Mouse (Mus musculus): ENCODE measurements at regions not wholly inside any gene's neighbourhood (a gene's known extent, or its start where the extent isn't known, plus 50 kb on each side); places are given as distances from the start of the nearest gene placed in this dataset.

GRCm38 (mm10) chr8:116053043-116053442 lies 345.4 kb upstream of the Maf start:
- no peaks in the 10 kb centered on the region for H3K9me3 ChIP-seq (replicated peaks; ENCODE audit: control insufficient read depth, low read length)
- no peak overlapping the region for H3K9ac ChIP-seq (replicated peaks; ENCODE audit: low read depth, low read length)
- no peak overlapping the region for H3K4me3 ChIP-seq (ENCODE audit: low read depth, low read length)
- no peaks in the 10 kb centered on the region for H3K36me3 ChIP-seq (replicated peaks; ENCODE audit: control insufficient read depth, insufficient read depth, low read length)
- no peaks in the 10 kb centered on the region for H3K27me3 ChIP-seq (ENCODE audit: control insufficient read depth, insufficient read depth, low read length)
- no peaks in the 10 kb centered on the region for H3K4me1 ChIP-seq (ENCODE audit: control insufficient read depth, insufficient read depth)
- ATAC-seq (ENCODE audit: insufficient read depth, low read depth) (no peak), DNase-seq (ENCODE audit: low spot score) (no peak)
- TF ChIP-seq CTCF (IDR thresholded peaks at IDR 0.05; ENCODE audit: low read depth), result no peak
- TF ChIP-seq EP300 (IDR thresholded peaks at IDR 0.05; ENCODE audit: low read depth), result no peak
- H3K4me2 ChIP-seq (ENCODE audit: low read depth, low read length), result no peak overlapping the region
- WGBS, result 62% methylated on average over 6 of the region's 6 CpGs
- no peak overlapping the region for H3K27ac ChIP-seq (ENCODE audit: low read depth)

- H3K4me1 ChIP-seq (ENCODE audit: control insufficient read depth, insufficient read depth), result no peaks in the 10 kb centered on the region
- H3K36me3 ChIP-seq (replicated peaks; ENCODE audit: control insufficient read depth, insufficient read depth, low read length), result no peaks in the 10 kb centered on the region
- no peak overlapping the region for H3K9ac ChIP-seq (replicated peaks; ENCODE audit: low read depth, low read length)
- no peak overlapping the region for H3K27ac ChIP-seq (ENCODE audit: low read depth)
- TF ChIP-seq CTCF (IDR thresholded peaks at IDR 0.05; ENCODE audit: low read depth) (no peak), EP300 (IDR thresholded peaks at IDR 0.05; ENCODE audit: low read depth) (no peak)
- no peak overlapping the region for H3K4me3 ChIP-seq (ENCODE audit: low read depth, low read length)
- no peak for ATAC-seq (ENCODE audit: insufficient read depth, low read depth)
- DNase-seq (ENCODE audit: low spot score), result no peak
- H3K4me2 ChIP-seq (ENCODE audit: low read depth, low read length), result no peak overlapping the region
- H3K9me3 ChIP-seq (replicated peaks; ENCODE audit: control insufficient read depth, low read length), result no peaks in the 10 kb centered on the region; the same call in 1 of the 2 replicates
- no peaks in the 10 kb centered on the region for H3K27me3 ChIP-seq (ENCODE audit: control insufficient read depth, insufficient read depth, low read length)
- WGBS, result 75% methylated on average over 10 of the region's 10 CpGs
These were observed 340.9 kb upstream of the Maf start for GRCm38 (mm10) chr8:116048480-116048879.

GRCm38 (mm10) chr8:116046859-116047258 lies 339.3 kb upstream of the Maf start:
- no peak overlapping the region for H3K27ac ChIP-seq (ENCODE audit: low read depth)
- no peak overlapping the region for H3K9ac ChIP-seq (replicated peaks; ENCODE audit: low read depth, low read length)
- no peaks in the 10 kb centered on the region for H3K4me1 ChIP-seq (ENCODE audit: control insufficient read depth, insufficient read depth)
- no peaks in the 10 kb centered on the region for H3K36me3 ChIP-seq (replicated peaks; ENCODE audit: control insufficient read depth, insufficient read depth, low read length)
- ATAC-seq (ENCODE audit: insufficient read depth, low read depth), result no peak
- no peak overlapping the region for H3K4me3 ChIP-seq (ENCODE audit: low read depth, low read length)
- no peak for DNase-seq (ENCODE audit: low spot score)
- WGBS, result 64% methylated on average over 3 of the region's 3 CpGs
- TF ChIP-seq CTCF (IDR thresholded peaks at IDR 0.05; ENCODE audit: low read depth) (no peak), EP300 (IDR thresholded peaks at IDR 0.05; ENCODE audit: low read depth) (no peak)
- H3K9me3 ChIP-seq (replicated peaks; ENCODE audit: control insufficient read depth, low read length), result no peaks in the 10 kb centered on the region; the same call in 1 of the 2 replicates
- H3K4me2 ChIP-seq (ENCODE audit: low read depth, low read length), result no peak overlapping the region
- no peaks in the 10 kb centered on the region for H3K27me3 ChIP-seq (ENCODE audit: control insufficient read depth, insufficient read depth, low read length)

- no peaks in the 10 kb centered on the region for H3K36me3 ChIP-seq (replicated peaks; ENCODE audit: control insufficient read depth, insufficient read depth, low read length)
These were observed 337.9 kb upstream of the Maf start for GRCm38 (mm10) chr8:116045526-116045925.

GRCm38 (mm10) chr8:116043381-116043780 lies 335.8 kb upstream of the Maf start:
- H3K36me3 ChIP-seq (replicated peaks; ENCODE audit: control insufficient read depth, insufficient read depth, low read length), result no peaks in the 10 kb centered on the region
- H3K9ac ChIP-seq (replicated peaks; ENCODE audit: low read depth, low read length), result no peak overlapping the region
- no peaks in the 10 kb centered on the region for H3K27me3 ChIP-seq (ENCODE audit: control insufficient read depth, insufficient read depth, low read length)
- no peak for ATAC-seq (ENCODE audit: insufficient read depth, low read depth)
- H3K4me2 ChIP-seq (ENCODE audit: low read depth, low read length), result no peak overlapping the region
- no peak for DNase-seq (ENCODE audit: low spot score)
- no peaks in the 10 kb centered on the region for H3K4me1 ChIP-seq (ENCODE audit: control insufficient read depth, insufficient read depth)
- no peak overlapping the region for H3K27ac ChIP-seq (ENCODE audit: low read depth)
- WGBS, result 83% methylated on average over 4 of the region's 4 CpGs
- no peak for TF ChIP-seq CTCF (IDR thresholded peaks at IDR 0.05; ENCODE audit: low read depth)
- TF ChIP-seq EP300 (IDR thresholded peaks at IDR 0.05; ENCODE audit: low read depth), result no peak
- no peaks in the 10 kb centered on the region; the same call in 1 of the 2 replicates for H3K9me3 ChIP-seq (replicated peaks; ENCODE audit: control insufficient read depth, low read length)
- H3K4me3 ChIP-seq (ENCODE audit: low read depth, low read length), result no peak overlapping the region

More at GRCm38 (mm10) chr8:116045526-116045925, 337.9 kb upstream of the Maf start:
- Histone ChIP-seq H3K4me1 (ENCODE audit: control insufficient read depth, insufficient read depth) (no peaks in the 10 kb centered on the region), H3K27me3 (ENCODE audit: control insufficient read depth, insufficient read depth, low read length) (no peaks in the 10 kb centered on the region), H3K9ac (replicated peaks; ENCODE audit: low read depth, low read length) (no peak overlapping the region), H3K4me3 (ENCODE audit: low read depth, low read length) (no peak overlapping the region), H3K9me3 (replicated peaks; ENCODE audit: control insufficient read depth, low read length) (no peaks in the 10 kb centered on the region; the same call in 1 of the 2 replicates), H3K4me2 (ENCODE audit: low read depth, low read length) (no peak overlapping the region), H3K27ac (ENCODE audit: low read depth) (no peak overlapping the region)
- WGBS, result 77% methylated on average over 3 of the region's 3 CpGs
- ATAC-seq (ENCODE audit: insufficient read depth, low read depth), result no peak
- DNase-seq (ENCODE audit: low spot score), result no peak
- no peak for TF ChIP-seq EP300 (IDR thresholded peaks at IDR 0.05; ENCODE audit: low read depth)
- TF ChIP-seq CTCF (IDR thresholded peaks at IDR 0.05; ENCODE audit: low read depth), result no peak

GRCm38 (mm10) chr8:116030966-116031365 lies 323.4 kb upstream of the Maf start:
- ATAC-seq (ENCODE audit: insufficient read depth, low read depth) (no peak), DNase-seq (ENCODE audit: low spot score) (no peak)
- WGBS, result 87% methylated on average over 10 of the region's 10 CpGs
- TF ChIP-seq EP300 (IDR thresholded peaks at IDR 0.05; ENCODE audit: low read depth), result no peak
- TF ChIP-seq CTCF (IDR thresholded peaks at IDR 0.05; ENCODE audit: low read depth), result no peak
- Histone ChIP-seq H3K9me3 (replicated peaks; ENCODE audit: control insufficient read depth, low read length) (no peaks in the 10 kb centered on the region), H3K27ac (ENCODE audit: low read depth) (no peak overlapping the region), H3K27me3 (ENCODE audit: control insufficient read depth, insufficient read depth, low read length) (no peaks in the 10 kb centered on the region), H3K9ac (replicated peaks; ENCODE audit: low read depth, low read length) (no peak overlapping the region), H3K36me3 (replicated peaks; ENCODE audit: control insufficient read depth, insufficient read depth, low read length) (no peaks in the 10 kb centered on the region), H3K4me3 (ENCODE audit: low read depth, low read length) (no peak overlapping the region), H3K4me2 (ENCODE audit: low read depth, low read length) (no peak overlapping the region), H3K4me1 (ENCODE audit: control insufficient read depth, insufficient read depth) (no peaks in the 10 kb centered on the region)
